Mouse (Mus musculus): ENCODE measurements around the gene Ece2.

GRCm38 (mm10) chr16:20690774-20691173 lies 61.1 kb downstream of the Ece2 start:
- TF ChIP-seq CTCF (IDR thresholded peaks at IDR 0.05; ENCODE audit: low read depth): no peak
- no peak for TF ChIP-seq EP300 (IDR thresholded peaks at IDR 0.05; ENCODE audit: low read depth)
